Mouse (Mus musculus): Measurements from ENCODE around the gene Oca2. TPM values are rescaled to one million over a fixed set of nuclear protein-coding genes. Genes with fewer than 3 reads are reported as not detected.

Oca2 gene
- polyA plus RNA-seq, 1 experiment = 0.19 TPM

DNA sequence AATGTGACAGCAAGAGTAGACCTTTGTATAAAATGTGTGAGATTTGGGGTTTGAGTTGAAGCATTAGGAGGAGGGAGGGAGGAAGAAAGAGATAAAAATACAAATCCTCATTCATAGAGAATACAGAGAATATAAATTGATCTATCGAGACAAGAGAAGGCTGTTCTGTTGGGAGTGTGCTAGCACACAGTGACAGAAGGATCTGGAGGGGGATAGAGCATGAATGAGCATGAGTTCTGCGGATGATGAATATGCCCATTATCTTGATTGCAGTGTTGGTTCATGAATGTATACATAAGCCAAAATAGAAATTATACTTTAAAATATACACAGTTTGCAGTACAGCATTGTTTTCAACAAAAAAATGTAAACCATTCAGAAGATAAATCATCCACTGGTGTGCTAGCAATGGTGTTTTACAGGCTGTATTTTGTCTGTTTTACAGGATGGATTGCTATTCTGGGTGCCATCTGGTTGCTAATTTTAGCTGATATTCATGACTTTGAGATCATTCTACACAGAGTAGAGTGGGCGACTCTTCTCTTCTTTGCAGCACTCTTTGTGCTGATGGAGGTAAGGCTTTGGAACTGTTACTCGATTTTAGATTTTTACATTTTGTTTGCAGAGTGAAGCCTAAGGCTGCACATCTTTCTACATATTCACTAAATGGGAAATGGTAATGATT is 117.2 kb downstream of the Oca2 start:
- Histone ChIP-seq H3K27ac (ENCODE audit: insufficient read depth, low read length) (no peak overlapping the region), H3K4me1 (ENCODE audit: control insufficient read depth, insufficient read depth, low read length) (peaks cover 1% of the 10 kb centered on the region; the same call in 1 of the 2 replicates), H3K4me3 (ENCODE audit: insufficient read depth, low read length) (no peak overlapping the region)
- TF ChIP-seq POLR2A (IDR thresholded peaks at IDR 0.05; ENCODE audit: extremely low read depth, insufficient read depth, low read length) = no peak
- no peak for TF ChIP-seq CTCF (IDR thresholded peaks at IDR 0.05; ENCODE audit: extremely low read depth, insufficient read depth, low read length)

DNA sequence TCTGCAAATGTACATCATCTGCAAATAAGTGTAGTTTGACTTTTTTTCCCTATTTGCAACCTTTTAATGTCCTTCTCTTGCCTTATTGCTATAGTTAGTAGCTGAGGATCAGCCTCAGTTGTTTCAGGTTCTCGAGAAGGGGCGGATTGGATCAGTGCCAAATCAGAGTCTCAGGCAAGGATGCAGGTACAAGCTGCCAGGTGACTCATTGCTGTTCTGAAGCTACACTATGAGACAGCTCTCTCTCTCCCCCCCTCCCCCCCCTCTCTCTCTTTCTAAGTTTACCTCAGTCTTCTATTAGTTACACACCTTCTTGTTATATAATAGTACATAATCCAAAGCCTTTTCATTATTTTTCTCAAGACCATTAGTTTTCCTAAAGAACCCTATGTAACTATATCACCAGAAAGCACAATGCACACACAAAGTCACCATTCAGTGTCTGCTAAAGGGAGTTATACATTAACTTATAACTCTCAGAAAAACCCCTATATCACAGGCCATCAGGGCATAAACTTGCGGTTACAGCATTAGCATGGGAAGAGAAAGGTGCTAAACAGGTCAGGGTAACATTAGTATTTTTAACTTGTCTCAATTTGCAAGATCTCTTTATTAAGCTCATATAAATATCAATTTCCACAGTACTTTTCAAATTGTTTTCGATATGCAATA is 142.3 kb downstream of the Oca2 start:
- Histone ChIP-seq H3K4me1 (ENCODE audit: control insufficient read depth, insufficient read depth, low read length) (no peaks in the 10 kb centered on the region), H3K27ac (ENCODE audit: insufficient read depth, low read length) (no peak overlapping the region), H3K4me3 (ENCODE audit: insufficient read depth, low read length) (no peak overlapping the region)
- no peak for TF ChIP-seq POLR2A (IDR thresholded peaks at IDR 0.05; ENCODE audit: extremely low read depth, insufficient read depth, low read length)
- no peak for TF ChIP-seq CTCF (IDR thresholded peaks at IDR 0.05; ENCODE audit: extremely low read depth, insufficient read depth, low read length)

GRCm38 (mm10) chr7:56382706-56383105 is 143.1 kb downstream of the Oca2 start:
- no peak for TF ChIP-seq POLR2A (IDR thresholded peaks at IDR 0.05; ENCODE audit: extremely low read depth, insufficient read depth, low read length)
- no peak for TF ChIP-seq CTCF (IDR thresholded peaks at IDR 0.05; ENCODE audit: extremely low read depth, insufficient read depth, low read length)
- no peaks in the 10 kb centered on the region for H3K4me1 ChIP-seq (ENCODE audit: control insufficient read depth, insufficient read depth, low read length)
- H3K27ac ChIP-seq (ENCODE audit: insufficient read depth, low read length) = no peak overlapping the region
- H3K4me3 ChIP-seq (ENCODE audit: insufficient read depth, low read length) = no peak overlapping the region

DNA sequence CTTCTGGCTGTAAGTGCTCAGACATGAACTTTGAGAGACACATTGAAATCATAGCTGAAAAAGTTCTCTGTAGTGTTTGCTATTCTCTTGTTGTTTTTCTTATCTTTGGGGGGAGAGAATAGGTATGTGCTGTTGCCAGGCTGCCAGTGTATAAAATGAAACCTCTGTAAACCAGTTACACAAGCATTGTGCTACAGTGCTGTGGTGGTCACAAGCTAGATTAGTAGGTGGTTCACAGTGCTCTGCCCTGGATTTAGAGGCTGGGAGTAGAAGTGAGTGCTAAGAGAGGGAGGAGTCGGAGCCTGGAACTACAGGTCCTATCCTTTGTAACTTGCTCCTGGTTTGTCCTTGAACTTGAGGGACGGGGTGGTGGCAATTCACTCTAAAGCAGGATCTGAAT is 148.7 kb downstream of the Oca2 start:
- H3K27ac ChIP-seq (ENCODE audit: insufficient read depth, low read length) = no peak overlapping the region
- no peaks in the 10 kb centered on the region for H3K4me1 ChIP-seq (ENCODE audit: control insufficient read depth, insufficient read depth, low read length)
- H3K4me3 ChIP-seq (ENCODE audit: insufficient read depth, low read length) = no peak overlapping the region
- TF ChIP-seq POLR2A (IDR thresholded peaks at IDR 0.05; ENCODE audit: extremely low read depth, insufficient read depth, low read length) = no peak
- no peak for TF ChIP-seq CTCF (IDR thresholded peaks at IDR 0.05; ENCODE audit: extremely low read depth, insufficient read depth, low read length)

DNA sequence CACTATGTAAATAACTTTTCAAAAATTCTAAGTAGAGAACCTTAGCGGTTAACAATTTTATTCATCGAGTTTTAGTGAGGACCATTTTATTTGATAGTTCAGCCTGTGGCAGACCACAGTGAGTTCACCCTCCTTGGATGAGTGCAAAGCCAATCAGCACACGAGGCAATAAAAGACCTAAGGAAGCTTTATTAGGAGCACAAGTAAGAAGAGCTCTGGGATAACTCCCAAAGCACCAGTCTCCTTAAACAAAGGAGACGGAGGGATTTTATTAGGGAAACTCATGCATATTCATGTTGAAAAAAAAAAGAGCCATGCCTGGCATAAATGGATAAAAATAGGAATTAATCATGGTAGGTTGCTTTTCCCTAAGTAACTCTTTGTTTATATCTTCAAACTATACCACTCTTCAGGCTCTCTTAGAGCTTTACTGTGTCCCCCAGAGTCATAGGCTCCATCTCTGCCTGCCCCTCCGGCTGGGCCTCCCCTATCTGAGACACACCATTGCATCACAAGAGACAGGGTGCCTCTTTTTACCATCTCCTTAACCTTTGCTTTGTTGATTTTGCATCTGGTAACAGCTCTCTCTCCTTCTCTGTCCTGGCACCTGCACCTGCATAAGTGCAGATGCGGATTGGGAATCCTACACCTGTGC is 178.7 kb downstream of the Oca2 start:
- Histone ChIP-seq H3K4me3 (ENCODE audit: insufficient read depth, low read length) (no peak overlapping the region), H3K4me1 (ENCODE audit: control insufficient read depth, insufficient read depth, low read length) (peaks cover 7% of the 10 kb centered on the region; the same call in 1 of the 2 replicates), H3K27ac (ENCODE audit: insufficient read depth, low read length) (no peak overlapping the region)
- no peak for TF ChIP-seq POLR2A (IDR thresholded peaks at IDR 0.05; ENCODE audit: extremely low read depth, insufficient read depth, low read length)
- TF ChIP-seq CTCF (IDR thresholded peaks at IDR 0.05; ENCODE audit: extremely low read depth, insufficient read depth, low read length) = no peak

DNA sequence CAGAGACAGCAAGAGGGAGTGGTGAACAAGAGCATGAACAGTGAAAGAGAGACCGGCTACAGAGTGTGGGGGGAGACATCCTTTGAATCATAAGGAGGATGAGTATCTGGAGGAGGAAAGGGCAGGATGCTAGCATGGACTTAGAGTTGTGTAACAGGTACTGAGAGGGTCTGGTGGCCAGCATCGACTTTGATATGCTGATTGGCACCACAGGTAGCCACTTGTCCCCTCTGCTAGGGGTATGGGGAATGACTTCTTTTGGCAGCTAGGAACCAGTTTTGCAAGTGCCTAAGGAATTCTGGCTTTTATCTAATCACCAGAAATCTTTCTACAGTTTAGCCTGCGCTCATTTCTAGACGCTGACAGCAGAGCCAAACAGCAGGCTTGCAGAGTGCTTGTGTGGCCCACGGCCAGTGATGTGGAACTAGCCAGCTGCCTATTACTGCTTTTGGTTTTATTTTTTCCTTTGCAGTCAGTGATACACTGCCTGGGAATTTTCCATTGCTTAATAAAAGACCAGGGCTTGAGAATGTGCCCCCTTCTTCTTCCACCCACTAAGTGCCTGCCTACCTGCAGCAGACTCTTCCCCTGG is 179.8 kb downstream of the Oca2 start:
- H3K27ac ChIP-seq (ENCODE audit: insufficient read depth, low read length) = no peak overlapping the region
- H3K4me1 ChIP-seq (ENCODE audit: control insufficient read depth, insufficient read depth, low read length) = peaks cover 7% of the 10 kb centered on the region; the same call in 1 of the 2 replicates

DNA sequence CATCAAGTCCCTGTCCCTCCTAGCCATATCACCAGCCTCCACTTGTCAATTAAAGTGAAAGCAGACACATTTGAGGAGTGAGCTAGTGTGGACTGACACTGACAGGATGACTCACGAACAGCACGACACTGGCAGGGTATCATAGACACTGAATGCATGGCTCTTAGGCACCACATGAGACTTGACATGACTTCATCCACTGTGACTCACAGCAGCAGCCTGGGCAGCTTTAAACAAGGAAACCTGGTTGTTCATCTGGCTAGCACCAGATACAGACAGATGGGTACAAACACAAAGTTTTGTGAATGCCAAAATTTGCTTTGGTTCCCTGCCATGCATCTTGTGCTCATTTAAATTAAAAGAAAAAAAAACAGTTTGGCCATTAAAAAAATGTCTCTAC is 182.4 kb downstream of the Oca2 start:
- Histone ChIP-seq H3K27ac (ENCODE audit: insufficient read depth, low read length) (no peak overlapping the region), H3K4me1 (ENCODE audit: control insufficient read depth, insufficient read depth, low read length) (peaks cover 7% of the 10 kb centered on the region; the same call in 1 of the 2 replicates), H3K4me3 (ENCODE audit: insufficient read depth, low read length) (no peak overlapping the region)
- no peak for TF ChIP-seq POLR2A (IDR thresholded peaks at IDR 0.05; ENCODE audit: extremely low read depth, insufficient read depth, low read length)
- TF ChIP-seq CTCF (IDR thresholded peaks at IDR 0.05; ENCODE audit: extremely low read depth, insufficient read depth, low read length) = no peak

More for the DNA sequence above, 179.8 kb downstream of the Oca2 start:
- TF ChIP-seq CTCF (IDR thresholded peaks at IDR 0.05; ENCODE audit: extremely low read depth, insufficient read depth, low read length) (no peak), POLR2A (IDR thresholded peaks at IDR 0.05; ENCODE audit: extremely low read depth, insufficient read depth, low read length) (no peak)
- no peak overlapping the region for H3K4me3 ChIP-seq (ENCODE audit: insufficient read depth, low read length)

- H3K4me1 ChIP-seq (ENCODE audit: control insufficient read depth, insufficient read depth, low read length) = peaks cover 6% of the 10 kb centered on the region; the same call in 1 of the 2 replicates
These were observed 184.0 kb downstream of the Oca2 start for GRCm38 (mm10) chr7:56423548-56423947.

GRCm38 (mm10) chr7:56460814-56461520 is 221.4 kb downstream of the Oca2 start:
- Histone ChIP-seq H3K4me1 (ENCODE audit: control insufficient read depth, insufficient read depth, low read length) (no peaks in the 10 kb centered on the region), H3K4me3 (ENCODE audit: insufficient read depth, low read length) (no peak overlapping the region), H3K27ac (ENCODE audit: insufficient read depth, low read length) (no peak overlapping the region)
- TF ChIP-seq POLR2A (IDR thresholded peaks at IDR 0.05; ENCODE audit: extremely low read depth, insufficient read depth, low read length) = no peak
- TF ChIP-seq CTCF (IDR thresholded peaks at IDR 0.05; ENCODE audit: extremely low read depth, insufficient read depth, low read length) = peak; percentile 51

More at GRCm38 (mm10) chr7:56423548-56423947, 184.0 kb downstream of the Oca2 start:
- TF ChIP-seq POLR2A (IDR thresholded peaks at IDR 0.05; ENCODE audit: extremely low read depth, insufficient read depth, low read length) = no peak
- TF ChIP-seq CTCF (IDR thresholded peaks at IDR 0.05; ENCODE audit: extremely low read depth, insufficient read depth, low read length) = no peak
- Histone ChIP-seq H3K27ac (ENCODE audit: insufficient read depth, low read length) (no peak overlapping the region), H3K4me3 (ENCODE audit: insufficient read depth, low read length) (no peak overlapping the region)

Data from cortical plate, adult 2 months (tissue).